Mouse (Mus musculus) bone marrow, adult 2 months (tissue): ENCODE results near the gene Hist1h1b.

Experiments used
- CTCF ChIP-seq: fragments of 200-500 bp; IDR thresholded peaks from 2 replicates; pipeline ENCODE4 v1.5.1; 2011; ENCODE audit warnings: low read length, control low read depth; ENCODE audit not compliant: control insufficient read depth, insufficient read depth
- POLR2A ChIP-seq: fragments of 200-500 bp; IDR thresholded peaks from 2 replicates; pipeline ENCODE4 v1.6.1; 2011; ENCODE audit warnings: low read depth, mild to moderate bottlenecking, control low read depth, low read length, borderline replicate concordance; ENCODE audit not compliant: control insufficient read depth

DNA sequence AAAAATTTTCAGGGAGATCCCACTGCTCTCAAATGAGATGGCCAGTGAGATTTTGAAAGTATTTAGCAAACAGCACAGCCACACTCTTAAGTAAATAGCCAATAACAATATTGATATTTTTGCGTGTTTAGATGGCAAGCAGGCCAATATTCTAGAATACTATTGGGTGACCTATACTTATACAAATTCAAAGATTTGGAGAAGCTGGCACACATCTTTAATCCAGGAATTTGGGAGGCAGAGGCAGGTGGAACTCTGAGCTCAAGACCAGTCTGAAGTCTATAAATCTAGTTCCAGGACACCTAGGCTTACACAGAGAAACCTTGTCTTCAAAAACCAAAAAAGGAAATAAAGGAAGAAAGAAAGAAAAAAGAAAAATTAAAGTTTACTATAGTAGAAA, 1.2 kb upstream of the Hist1h1b start:
- TF ChIP-seq POLR2A (no peak), CTCF (no peak)
